Mouse (Mus musculus): ENCODE results near the gene S1pr4. TPM values are rescaled to one million over a fixed set of nuclear protein-coding genes. Genes with fewer than 3 reads are reported as not detected.

S1pr4 gene
- polyA plus RNA-seq, 1 experiment from 2014 or later: 0.34 TPM

- Histone ChIP-seq H3K4me1 (ENCODE audit: control insufficient read depth, insufficient read depth, low read length) (peaks cover 7% of the 10 kb centered on the region; the same call in 1 of the 2 replicates), H3K27ac (replicated peaks; ENCODE audit: low read depth, low read length) (no peak overlapping the region), H3K9ac (replicated peaks; ENCODE audit: low read length) (no peak overlapping the region), H3K9me3 (ENCODE audit: control insufficient read depth, low read length) (no peaks in the 10 kb centered on the region), H3K36me3 (ENCODE audit: control insufficient read depth, insufficient read depth, low read length) (peaks cover 47% of the 10 kb centered on the region), H3K4me3 (replicated peaks; ENCODE audit: low read depth, low read length) (no peak overlapping the region), H3K27me3 (ENCODE audit: control insufficient read depth, insufficient read depth, low read length) (peaks cover 37% of the 10 kb centered on the region), H3K4me2 (ENCODE audit: low read length) (no peak overlapping the region)
- DNase-seq (no peak), ATAC-seq (ENCODE audit: low FRiP score, low TSS enrichment) (no peak)
- WGBS: 49% methylated on average over 7 of the region's 7 CpGs
Observed at GRCm38 (mm10) chr10:81462415-81462804, 37.5 kb downstream of the S1pr4 start.

GRCm38 (mm10) chr10:81461673-81462414, 38.1 kb downstream of the S1pr4 start:
- WGBS: 14% methylated on average over 16 of the region's 16 CpGs
- Histone ChIP-seq H3K27me3 (ENCODE audit: control insufficient read depth, insufficient read depth, low read length) (peaks cover 37% of the 10 kb centered on the region), H3K4me1 (ENCODE audit: control insufficient read depth, insufficient read depth, low read length) (peaks cover 7% of the 10 kb centered on the region; the same call in 1 of the 2 replicates), H3K4me3 (replicated peaks; ENCODE audit: low read depth, low read length) (no peak overlapping the region), H3K36me3 (ENCODE audit: control insufficient read depth, insufficient read depth, low read length) (peaks cover 41% of the 10 kb centered on the region), H3K9me3 (ENCODE audit: control insufficient read depth, low read length) (no peaks in the 10 kb centered on the region), H3K4me2 (ENCODE audit: low read length) (no peak overlapping the region), H3K27ac (replicated peaks; ENCODE audit: low read depth, low read length) (no peak overlapping the region), H3K9ac (replicated peaks; ENCODE audit: low read length) (no peak overlapping the region)
- DNase-seq: no peak
- ATAC-seq (ENCODE audit: low FRiP score, low TSS enrichment): no peak

GRCm38 (mm10) chr10:81460951-81461350, 39.0 kb downstream of the S1pr4 start:
- peaks cover 33% of the 10 kb centered on the region for H3K36me3 ChIP-seq (ENCODE audit: control insufficient read depth, insufficient read depth, low read length)
- peaks cover 37% of the 10 kb centered on the region for H3K27me3 ChIP-seq (ENCODE audit: control insufficient read depth, insufficient read depth, low read length)
- 36% methylated on average over 11 of the region's 11 CpGs for WGBS

GRCm38 (mm10) chr10:81460471-81460870, 39.5 kb downstream of the S1pr4 start:
- Histone ChIP-seq H3K4me1 (ENCODE audit: control insufficient read depth, insufficient read depth, low read length) (peaks cover 7% of the 10 kb centered on the region; the same call in 1 of the 2 replicates), H3K9ac (replicated peaks; ENCODE audit: low read length) (no peak overlapping the region), H3K27ac (replicated peaks; ENCODE audit: low read depth, low read length) (no peak overlapping the region), H3K27me3 (ENCODE audit: control insufficient read depth, insufficient read depth, low read length) (peaks cover 37% of the 10 kb centered on the region), H3K4me3 (replicated peaks; ENCODE audit: low read depth, low read length) (no peak overlapping the region), H3K9me3 (ENCODE audit: control insufficient read depth, low read length) (no peaks in the 10 kb centered on the region), H3K4me2 (ENCODE audit: low read length) (no peak overlapping the region), H3K36me3 (ENCODE audit: control insufficient read depth, insufficient read depth, low read length) (peaks cover 28% of the 10 kb centered on the region)
- WGBS: 26% methylated on average over 20 of the region's 20 CpGs
- ATAC-seq (ENCODE audit: low FRiP score, low TSS enrichment) (no peak), DNase-seq (no peak)

More at GRCm38 (mm10) chr10:81460951-81461350, 39.0 kb downstream of the S1pr4 start:
- Histone ChIP-seq H3K4me1 (ENCODE audit: control insufficient read depth, insufficient read depth, low read length) (peaks cover 7% of the 10 kb centered on the region; the same call in 1 of the 2 replicates), H3K9ac (replicated peaks; ENCODE audit: low read length) (no peak overlapping the region), H3K4me3 (replicated peaks; ENCODE audit: low read depth, low read length) (no peak overlapping the region), H3K4me2 (ENCODE audit: low read length) (no peak overlapping the region), H3K27ac (replicated peaks; ENCODE audit: low read depth, low read length) (no peak overlapping the region), H3K9me3 (ENCODE audit: control insufficient read depth, low read length) (no peaks in the 10 kb centered on the region)
- DNase-seq (no peak), ATAC-seq (ENCODE audit: low FRiP score, low TSS enrichment) (no peak)

GRCm38 (mm10) chr10:81459399-81459798, 40.5 kb downstream of the S1pr4 start:
- H3K9ac ChIP-seq (replicated peaks; ENCODE audit: low read length): no peak overlapping the region
- no peak overlapping the region for H3K4me3 ChIP-seq (replicated peaks; ENCODE audit: low read depth, low read length)
- WGBS: 73% methylated on average over 21 of the region's 21 CpGs
- peaks cover 1% of the 10 kb centered on the region; the same call in 1 of the 2 replicates for H3K4me1 ChIP-seq (ENCODE audit: control insufficient read depth, insufficient read depth, low read length)
- peaks cover 26% of the 10 kb centered on the region for H3K36me3 ChIP-seq (ENCODE audit: control insufficient read depth, insufficient read depth, low read length)
- no peaks in the 10 kb centered on the region for H3K9me3 ChIP-seq (ENCODE audit: control insufficient read depth, low read length)
- H3K4me2 ChIP-seq (ENCODE audit: low read length): no peak overlapping the region
- no peak for ATAC-seq (ENCODE audit: low FRiP score, low TSS enrichment)
- no peak overlapping the region for H3K27ac ChIP-seq (replicated peaks; ENCODE audit: low read depth, low read length)
- H3K27me3 ChIP-seq (ENCODE audit: control insufficient read depth, insufficient read depth, low read length): peaks cover 41% of the 10 kb centered on the region
- no peak for DNase-seq

- Histone ChIP-seq H3K27me3 (ENCODE audit: control insufficient read depth, insufficient read depth, low read length) (peaks cover 45% of the 10 kb centered on the region), H3K9me3 (ENCODE audit: control insufficient read depth, low read length) (no peaks in the 10 kb centered on the region), H3K4me1 (ENCODE audit: control insufficient read depth, insufficient read depth, low read length) (no peaks in the 10 kb centered on the region), H3K4me3 (replicated peaks; ENCODE audit: low read depth, low read length) (no peak overlapping the region), H3K27ac (replicated peaks; ENCODE audit: low read depth, low read length) (no peak overlapping the region), H3K36me3 (ENCODE audit: control insufficient read depth, insufficient read depth, low read length) (peaks cover 18% of the 10 kb centered on the region), H3K9ac (replicated peaks; ENCODE audit: low read length) (no peak overlapping the region), H3K4me2 (ENCODE audit: low read length) (no peak overlapping the region)
- WGBS: 88% methylated on average over 6 of the region's 6 CpGs
- DNase-seq (no peak), ATAC-seq (ENCODE audit: low FRiP score, low TSS enrichment) (no peak)
Observed at GRCm38 (mm10) chr10:81458267-81458666, 41.7 kb downstream of the S1pr4 start.

GRCm38 (mm10) chr10:81457624-81458023, 42.3 kb downstream of the S1pr4 start:
- peaks cover 45% of the 10 kb centered on the region for H3K27me3 ChIP-seq (ENCODE audit: control insufficient read depth, insufficient read depth, low read length)
- 86% methylated on average over 8 of the region's 8 CpGs for WGBS
- no peak for DNase-seq
- H3K9ac ChIP-seq (replicated peaks; ENCODE audit: low read length): no peak overlapping the region
- peaks cover 15% of the 10 kb centered on the region for H3K36me3 ChIP-seq (ENCODE audit: control insufficient read depth, insufficient read depth, low read length)
- ATAC-seq (ENCODE audit: low FRiP score, low TSS enrichment): no peak
- no peak overlapping the region for H3K27ac ChIP-seq (replicated peaks; ENCODE audit: low read depth, low read length)
- no peak overlapping the region for H3K4me3 ChIP-seq (replicated peaks; ENCODE audit: low read depth, low read length)
- no peaks in the 10 kb centered on the region for H3K9me3 ChIP-seq (ENCODE audit: control insufficient read depth, low read length)
- no peak overlapping the region for H3K4me2 ChIP-seq (ENCODE audit: low read length)
- no peaks in the 10 kb centered on the region for H3K4me1 ChIP-seq (ENCODE audit: control insufficient read depth, insufficient read depth, low read length)

GRCm38 (mm10) chr10:81456983-81457563, 42.9 kb downstream of the S1pr4 start:
- no peak overlapping the region for H3K4me2 ChIP-seq (ENCODE audit: low read length)
- H3K9ac ChIP-seq (replicated peaks; ENCODE audit: low read length): no peak overlapping the region
- no peak overlapping the region for H3K27ac ChIP-seq (replicated peaks; ENCODE audit: low read depth, low read length)
- peaks cover 45% of the 10 kb centered on the region for H3K27me3 ChIP-seq (ENCODE audit: control insufficient read depth, insufficient read depth, low read length)
- peaks cover 9% of the 10 kb centered on the region for H3K36me3 ChIP-seq (ENCODE audit: control insufficient read depth, insufficient read depth, low read length)
- H3K9me3 ChIP-seq (ENCODE audit: control insufficient read depth, low read length): no peaks in the 10 kb centered on the region
- H3K4me1 ChIP-seq (ENCODE audit: control insufficient read depth, insufficient read depth, low read length): no peaks in the 10 kb centered on the region
- DNase-seq (no peak), ATAC-seq (ENCODE audit: low FRiP score, low TSS enrichment) (no peak)
- H3K4me3 ChIP-seq (replicated peaks; ENCODE audit: low read depth, low read length): no peak overlapping the region
- WGBS: 56% methylated on average over 12 of the region's 12 CpGs
